Mouse (Mus musculus): ENCODE results near the gene Cct3. TPM values are rescaled to one million over a fixed set of nuclear protein-coding genes. Genes with fewer than 3 reads are reported as not detected.
"Not testable (repeated sequence)": the region's sequence is repeated elsewhere in the genome, so short reads cannot be mapped to it uniquely, and the experiment has no call there.

Cct3 gene
- total RNA-seq, 2 experiments from 2014 or later: 184 to 197 TPM

GRCm38 (mm10) chr3:88359989-88360388 is 63.1 kb downstream of the Cct3 start:
- no peak for DNase-seq

- no peak for DNase-seq
Measured at GRCm38 (mm10) chr3:88361096-88361495, 64.2 kb downstream of the Cct3 start.

GRCm38 (mm10) chr3:88361612-88362313 is 64.8 kb downstream of the Cct3 start:
- no peak for DNase-seq

- peak; percentile 25 to 29 for DNase-seq
Measured at GRCm38 (mm10) chr3:88363700-88364099, 66.8 kb downstream of the Cct3 start.

- DNase-seq: peak; percentile 71 to 82
Measured at GRCm38 (mm10) chr3:88364337-88364736, 67.4 kb downstream of the Cct3 start, which contains the start of gene Paqr6. Gene Paqr6, plus strand, starts transcription at chr3:88364584.

GRCm38 (mm10) chr3:88365705-88366361 is 68.9 kb downstream of the Cct3 start:
- DNase-seq: no peak

- DNase-seq: not testable (repeated sequence)
Measured at GRCm38 (mm10) chr3:88366830-88367428, 70.0 kb downstream of the Cct3 start.

- not testable (repeated sequence) for DNase-seq
Measured at GRCm38 (mm10) chr3:88367517-88367916, 70.6 kb downstream of the Cct3 start.

GRCm38 (mm10) chr3:88368511-88368910 is 71.6 kb downstream of the Cct3 start:
- not testable (repeated sequence) for DNase-seq

Other genes starting within 250 kb of the Cct3 start
- gene Naxe, start 238.6 kb upstream of the Cct3 start, total RNA-seq (2021): 10 to 100 TPM; 90.7 to 95.9 TPM
- not detected for gene Ttc24, start 218.8 kb upstream of the Cct3 start, total RNA-seq (2021)
- gene Iqgap3, start 215.1 kb upstream of the Cct3 start, total RNA-seq (2021): under 1 TPM; 0.39 to 0.69 TPM
- gene Mef2d, start 154.7 kb upstream of the Cct3 start, total RNA-seq (2021): 100 to 1,000 TPM; 120 TPM
- under 1 TPM in 1 of 2 experiments, not detected in 1; 0.64 TPM for gene Rhbg, start 42.4 kb upstream of the Cct3 start, total RNA-seq (2021)
- gene Gm38392, start 9.9 kb upstream of the Cct3 start, total RNA-seq (2021): under 1 TPM; 0.30 to 0.33 TPM
- gene Tsacc, start 117 bp upstream of the Cct3 start, total RNA-seq (2021): 1 to 10 TPM; 6.7 to 7.3 TPM
- gene Glmp, start 27.9 kb downstream of the Cct3 start, total RNA-seq (2021): 10 to 100 TPM; 67.8 to 84.2 TPM
- 1 to 10 TPM; 1.4 to 4.3 TPM for gene Tmem79, start 39.0 kb downstream of the Cct3 start, total RNA-seq (2021)
- 10 to 100 TPM; 48.3 to 55.9 TPM for gene Smg5, start 39.1 kb downstream of the Cct3 start, total RNA-seq (2021)
- under 1 TPM; 0.60 to 0.67 TPM for gene Paqr6, start 67.5 kb downstream of the Cct3 start, total RNA-seq (2021)
- gene Bglap3, start 75.6 kb downstream of the Cct3 start, total RNA-seq (2021): not detected
- gene Bglap2, start 81.6 kb downstream of the Cct3 start, total RNA-seq (2021): not detected
- not detected for gene Bglap, start 87.3 kb downstream of the Cct3 start, total RNA-seq (2021)
- 10 to 100 TPM; 16.8 to 18.3 TPM for gene Pmf1, start 113.2 kb downstream of the Cct3 start, total RNA-seq (2021)
- 10 to 100 TPM; 12.3 to 14.2 TPM for gene Slc25a44, start 128.0 kb downstream of the Cct3 start, total RNA-seq (2021)
- 1 to 10 TPM; 4.4 to 5.9 TPM for gene Sema4a, start 164.1 kb downstream of the Cct3 start, total RNA-seq (2021)
- gene Lmna, start 212.8 kb downstream of the Cct3 start, total RNA-seq (2021): 100 to 1,000 TPM; 113 to 129 TPM
- gene Mex3a, start 235.3 kb downstream of the Cct3 start, total RNA-seq (2021): under 1 TPM; 0.26 to 0.35 TPM

All from heart, adult 18-20 months (tissue).